Mouse (Mus musculus) gastrocnemius, adult 2 months (tissue): ENCODE results near the gene Acly. TPM values are rescaled to one million over a fixed set of nuclear protein-coding genes. Genes with fewer than 3 reads are reported as not detected.
A peak's percentile ranks its signal among the peaks of the same experiment; 100 is the strongest.

ENCODE experiments used
- DNase-seq: peaks from one replicate; pipeline ENCODE4 v3.0.0; 2022
- H3K27ac ChIP-seq: fragments of 200-600 bp; 2 replicates; pipeline ENCODE4 v1.8.1; 2022; ENCODE audit warnings: mild to moderate bottlenecking
- H3K4me3 ChIP-seq: fragments of 200-600 bp; 2 replicates; pipeline ENCODE4 v1.8.1; 2022; ENCODE audit warnings: mild to moderate bottlenecking, moderate library complexity
- CTCF ChIP-seq: fragments of 200-600 bp; IDR thresholded peaks from 2 replicates; pipeline ENCODE4 v1.8.1; 2022; ENCODE audit warnings: antibody characterized with exemption, mild to moderate bottlenecking, moderate library complexity
- intact Hi-C: fragments of 180-260 bp; cut with DNase I; formaldehyde crosslinking; loops from one replicate; pipeline ENCODE4 v1.15.1; 2025
- total RNA-seq, 2 experiments: library from RNA; stranded (reverse); gene quantifications; 2 replicates each; pipeline ENCODE4 v1.2.3; 2021

The Acly gene
- total RNA-seq, 2 experiments from 2014 or later: 10.3 to 19.0 TPM

DNA sequence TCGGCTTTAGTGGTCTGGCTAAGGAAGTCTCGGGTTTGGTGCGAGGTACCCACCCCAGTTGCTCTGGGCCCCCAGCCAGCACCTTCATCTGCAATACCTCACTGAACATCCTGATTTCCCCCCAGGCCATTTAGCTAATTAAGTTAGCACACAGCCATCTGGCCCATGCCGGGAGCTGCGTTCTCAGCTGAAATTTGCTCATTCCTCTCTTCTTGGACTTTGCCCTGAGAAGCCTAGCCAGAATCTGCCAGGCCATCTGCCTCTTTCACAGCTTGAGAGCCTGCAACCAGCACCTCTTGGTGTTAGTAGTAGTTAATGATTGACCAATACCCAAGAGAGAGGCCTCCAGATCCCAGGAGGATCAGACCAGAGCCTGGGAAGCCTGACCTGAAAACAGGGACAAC is 9.6 kb downstream of the Acly start:
- no peak overlapping the region for H3K27ac ChIP-seq
- DNase-seq: no peak
- no peak overlapping the region for H3K4me3 ChIP-seq
- intact Hi-C loops: no loop called here
- TF ChIP-seq CTCF: no peak

DNA sequence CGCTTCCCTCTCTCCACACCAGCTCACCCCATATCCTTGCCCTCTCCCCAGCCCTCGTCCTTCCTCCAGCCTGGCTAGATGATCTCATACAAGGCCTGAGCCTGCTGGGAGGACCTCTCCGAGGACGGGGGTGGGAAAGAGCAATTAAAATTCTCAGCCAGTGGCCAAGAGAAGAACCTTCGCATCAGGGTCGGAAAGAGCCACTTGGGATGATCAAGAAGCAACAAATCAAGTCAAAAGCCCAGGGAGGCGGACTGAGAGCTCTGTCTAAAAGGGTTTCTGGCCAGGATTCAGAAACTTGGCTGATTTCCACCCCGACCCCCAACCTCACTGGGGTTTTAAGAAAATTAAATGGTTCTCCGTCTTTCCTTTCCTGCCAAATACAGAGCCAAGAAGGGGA is 11.5 kb downstream of the Acly start:
- no peak for TF ChIP-seq CTCF
- DNase-seq: no peak
- intact Hi-C loops: no loop called here
- no peak overlapping the region for H3K4me3 ChIP-seq
- H3K27ac ChIP-seq: no peak overlapping the region

DNA sequence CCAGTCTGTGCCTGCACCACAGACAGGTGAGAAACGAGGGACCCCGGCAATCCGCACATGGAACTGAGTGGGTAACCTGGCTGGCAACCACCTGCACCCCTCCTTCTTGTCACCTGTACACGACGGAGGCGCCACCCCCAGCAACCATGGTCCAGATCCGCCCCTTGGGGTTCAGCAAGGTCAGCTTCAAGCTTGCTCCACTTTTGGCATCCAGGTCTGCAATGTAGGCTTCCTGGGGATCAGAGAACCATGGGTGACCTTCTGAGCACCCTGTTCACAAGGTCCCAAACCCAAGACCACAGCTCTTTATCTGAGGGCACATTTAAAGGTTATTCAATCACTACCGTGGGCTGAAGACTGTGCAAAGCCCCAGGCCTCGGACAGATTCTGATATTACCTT is 12.0 kb downstream of the Acly start:
- intact Hi-C loops: no loop called here
- Histone ChIP-seq H3K27ac (no peak overlapping the region), H3K4me3 (no peak overlapping the region)
- TF ChIP-seq CTCF: no peak
- DNase-seq: no peak

DNA sequence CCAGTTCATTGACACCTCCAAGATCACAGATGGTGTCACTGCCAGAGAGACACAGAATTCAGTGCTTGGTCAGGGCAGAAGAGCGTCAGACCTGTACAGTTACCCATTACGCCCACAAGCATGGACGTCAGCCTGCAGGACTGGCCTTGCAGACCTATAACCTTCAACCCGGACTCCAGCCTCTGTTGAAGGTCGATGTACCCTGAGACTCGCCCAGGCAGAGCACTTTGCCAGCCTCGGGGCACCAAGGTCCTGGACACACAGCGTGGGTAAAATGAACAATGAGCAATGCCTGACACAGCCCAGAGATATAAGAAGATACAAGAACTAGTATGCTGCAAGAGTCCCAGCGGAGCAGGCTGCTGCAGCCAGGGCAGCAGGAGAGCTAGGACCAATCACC is 12.7 kb downstream of the Acly start:
- TF ChIP-seq CTCF: no peak
- intact Hi-C loops: no loop called here

DNA sequence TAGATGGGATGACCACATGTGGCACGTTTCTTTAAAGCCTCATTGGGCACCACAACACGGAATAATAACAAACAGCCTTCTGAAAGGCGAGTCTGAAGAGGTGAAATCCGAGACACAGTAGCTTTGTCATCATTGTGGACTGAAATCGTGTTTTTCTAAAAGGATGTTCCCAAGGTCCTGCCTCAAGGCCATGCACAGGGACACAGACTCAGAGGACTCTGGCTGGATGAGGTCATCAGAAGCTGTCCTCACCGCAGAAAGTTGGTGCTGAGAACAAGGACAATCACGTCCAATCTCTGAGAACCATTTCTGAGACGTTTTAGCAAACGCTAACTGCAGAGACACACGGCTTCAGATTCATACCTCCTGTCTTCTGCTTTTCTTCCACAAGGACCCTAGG is 14.1 kb downstream of the Acly start:
- Histone ChIP-seq H3K27ac (no peak overlapping the region), H3K4me3 (no peak overlapping the region)
- intact Hi-C loops: no loop called here
- DNase-seq: no peak
- no peak for TF ChIP-seq CTCF

More for the DNA sequence above, 12.7 kb downstream of the Acly start:
- Histone ChIP-seq H3K4me3 (no peak overlapping the region), H3K27ac (no peak overlapping the region)
- DNase-seq: no peak

DNA sequence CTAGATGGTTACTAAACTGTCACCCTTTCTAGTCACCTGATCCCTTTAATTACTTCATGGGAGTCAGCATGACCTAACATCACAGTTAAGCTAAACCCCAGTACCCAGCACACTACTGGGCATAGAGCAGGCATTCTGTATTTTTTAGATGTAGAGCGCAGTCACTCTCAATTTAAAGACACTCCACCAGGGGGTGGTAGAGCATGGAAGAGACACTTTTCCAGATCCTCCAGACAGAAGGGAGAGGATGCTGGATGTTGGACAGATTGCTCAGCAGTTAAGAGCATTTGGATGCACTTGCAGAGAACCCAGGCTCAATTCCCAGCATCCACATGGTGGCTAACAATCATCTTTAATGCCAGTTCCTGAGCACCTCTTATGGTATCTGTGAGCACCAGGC is 15.4 kb downstream of the Acly start:
- no peak overlapping the region for H3K27ac ChIP-seq
- H3K4me3 ChIP-seq: no peak overlapping the region
- intact Hi-C loops: no loop called here
- TF ChIP-seq CTCF: peak; percentile 50
- no peak for DNase-seq

DNA sequence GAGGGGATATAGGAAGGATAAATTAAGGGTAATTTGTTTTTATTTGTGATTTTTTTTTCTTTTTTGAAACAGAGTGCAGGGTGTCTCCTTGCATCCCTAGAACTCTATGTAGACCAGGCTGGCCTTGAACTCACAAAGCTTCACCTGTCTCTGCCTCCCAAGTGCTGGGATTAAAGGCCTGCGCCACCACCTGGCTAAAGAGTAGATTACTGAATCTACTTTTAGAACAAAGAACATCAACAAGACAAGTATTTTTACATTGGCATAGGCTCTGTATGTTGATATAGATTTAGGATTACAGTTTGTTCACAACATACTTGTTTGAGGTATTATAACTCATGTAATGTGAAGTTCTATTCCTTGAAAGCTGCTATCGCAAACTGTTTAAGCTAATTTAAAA is 17.2 kb downstream of the Acly start:
- Histone ChIP-seq H3K4me3 (no peak overlapping the region), H3K27ac (no peak overlapping the region)
- TF ChIP-seq CTCF: no peak
- no peak for DNase-seq
- intact Hi-C loops: no loop called here

DNA sequence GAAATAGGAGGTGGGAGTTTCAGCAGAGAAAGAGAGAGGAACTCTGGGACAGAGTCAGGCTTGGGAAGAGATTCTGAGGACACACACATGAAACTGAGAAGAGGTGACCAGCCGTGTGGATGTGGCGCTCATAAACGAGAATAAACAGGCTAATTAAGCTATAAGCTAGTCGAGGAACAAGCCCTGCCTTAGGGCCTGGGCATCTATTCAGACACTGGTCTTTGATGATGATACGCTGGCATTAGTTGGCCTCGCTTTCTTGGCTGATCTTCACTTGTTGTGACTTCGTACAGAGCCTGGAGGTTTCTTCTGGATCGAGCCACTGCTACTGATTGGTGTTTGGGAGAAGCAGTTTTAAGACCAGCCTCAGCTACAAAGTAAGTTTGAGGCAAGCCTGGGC is 21.8 kb downstream of the Acly start:
- H3K27ac ChIP-seq: no peak overlapping the region
- DNase-seq: no peak
- no peak overlapping the region for H3K4me3 ChIP-seq
- TF ChIP-seq CTCF: no peak
- intact Hi-C loops: no loop called here

DNA sequence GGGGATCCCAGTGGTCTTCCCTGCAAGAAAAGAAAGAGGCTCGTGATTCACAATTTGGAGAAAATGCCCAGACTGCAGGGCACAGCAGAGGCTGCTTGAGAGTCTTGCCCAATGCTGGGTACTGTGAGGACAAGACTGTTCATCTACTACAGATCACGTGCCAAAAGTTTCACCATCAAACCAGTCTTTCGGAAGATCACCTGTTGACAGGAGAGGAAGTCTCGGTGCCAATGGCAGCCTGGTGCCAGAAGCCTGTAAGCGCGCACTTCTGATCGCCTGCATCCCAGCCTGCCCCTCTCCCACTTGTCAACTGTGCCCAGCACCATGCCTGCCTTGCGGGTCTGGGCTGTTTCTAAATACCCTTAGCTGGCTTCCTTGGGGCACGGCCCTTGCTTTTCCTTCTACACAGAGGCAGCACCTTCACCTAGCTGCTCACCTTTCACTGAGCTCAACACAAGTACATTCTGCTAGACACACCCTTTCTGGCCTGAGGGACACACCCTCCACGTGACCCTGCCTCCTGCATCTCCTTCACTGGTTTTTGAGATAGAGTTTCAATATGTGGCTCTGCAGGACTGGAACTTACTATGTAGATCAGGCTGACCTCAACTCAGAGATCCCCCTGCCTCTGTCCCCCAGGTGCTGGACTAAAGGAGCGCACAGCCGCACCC is 22.7 kb downstream of the Acly start:
- TF ChIP-seq CTCF: no peak

DNA sequence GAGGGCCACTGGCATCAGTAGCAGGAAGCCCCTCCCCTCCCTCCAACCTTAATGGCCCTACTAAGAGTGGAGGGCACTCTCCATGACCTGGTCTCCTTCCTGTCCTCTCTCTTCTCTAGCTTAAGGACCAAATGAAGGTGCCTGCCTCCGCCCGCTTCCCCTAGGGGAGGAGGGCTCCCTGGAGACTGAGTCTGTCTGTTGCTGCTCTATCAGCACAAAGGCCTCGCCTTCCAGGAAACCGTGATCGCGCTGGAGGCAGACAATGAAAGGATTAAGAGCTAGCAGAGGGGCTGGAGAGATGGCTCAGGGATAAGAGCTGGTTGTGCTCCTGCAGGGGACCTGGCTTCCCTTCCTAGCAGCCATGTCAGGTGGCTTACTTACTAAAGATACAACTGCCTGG is 26.5 kb downstream of the Acly start:
- no peak for DNase-seq

More for the DNA sequence above, 22.7 kb downstream of the Acly start:
- Histone ChIP-seq H3K27ac (no peak overlapping the region), H3K4me3 (no peak overlapping the region)
- intact Hi-C loops: no loop called here
- no peak for DNase-seq

DNA sequence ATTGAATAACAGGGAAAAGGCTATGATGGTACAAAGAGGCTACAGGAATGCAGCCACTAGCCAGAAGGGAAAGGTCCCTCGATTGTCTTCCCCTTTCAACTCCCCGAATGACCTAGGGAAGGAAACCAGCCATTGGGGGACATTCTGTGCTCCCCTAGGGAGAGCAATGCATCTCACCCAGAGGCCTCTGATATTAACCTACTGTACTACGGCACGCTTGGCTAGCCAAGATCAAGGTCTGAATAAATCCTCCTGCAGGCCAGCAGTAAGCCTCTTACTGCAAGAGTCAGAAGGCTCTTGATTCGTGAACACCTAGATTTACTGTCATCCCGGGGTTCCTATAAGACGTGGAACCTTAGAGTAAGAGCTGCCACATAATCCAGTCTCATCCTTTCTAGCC is 27.1 kb downstream of the Acly start:
- Histone ChIP-seq H3K27ac (no peak overlapping the region), H3K4me3 (no peak overlapping the region)
- no peak for TF ChIP-seq CTCF
- no peak for DNase-seq
- intact Hi-C loops: no loop called here

More for the DNA sequence above, 26.5 kb downstream of the Acly start:
- Histone ChIP-seq H3K4me3 (no peak overlapping the region), H3K27ac (no peak overlapping the region)
- no peak for TF ChIP-seq CTCF
- intact Hi-C loops: no loop called here

DNA sequence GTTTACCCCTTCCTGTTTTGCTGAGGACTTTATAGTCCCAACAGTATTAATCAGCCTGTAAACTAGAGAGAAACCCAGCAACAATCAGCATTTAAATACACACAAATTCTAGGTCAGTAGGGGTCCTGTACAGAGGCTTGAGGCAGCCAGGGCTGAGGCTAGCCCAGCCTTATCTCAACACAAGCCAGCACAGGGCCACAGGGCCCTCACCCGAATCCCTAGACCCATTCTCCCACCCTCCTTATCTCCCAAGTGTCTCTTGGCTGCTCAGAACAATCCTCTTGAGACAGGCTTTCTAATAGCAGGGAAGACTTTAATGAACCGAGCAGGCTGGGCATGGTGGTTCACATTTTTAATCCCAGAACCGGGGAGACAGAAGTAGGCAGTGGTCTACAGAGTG is 27.6 kb downstream of the Acly start:
- H3K4me3 ChIP-seq: no peak overlapping the region
- no peak overlapping the region for H3K27ac ChIP-seq
- intact Hi-C loops: no loop called here
- no peak for TF ChIP-seq CTCF
- DNase-seq: no peak

DNA sequence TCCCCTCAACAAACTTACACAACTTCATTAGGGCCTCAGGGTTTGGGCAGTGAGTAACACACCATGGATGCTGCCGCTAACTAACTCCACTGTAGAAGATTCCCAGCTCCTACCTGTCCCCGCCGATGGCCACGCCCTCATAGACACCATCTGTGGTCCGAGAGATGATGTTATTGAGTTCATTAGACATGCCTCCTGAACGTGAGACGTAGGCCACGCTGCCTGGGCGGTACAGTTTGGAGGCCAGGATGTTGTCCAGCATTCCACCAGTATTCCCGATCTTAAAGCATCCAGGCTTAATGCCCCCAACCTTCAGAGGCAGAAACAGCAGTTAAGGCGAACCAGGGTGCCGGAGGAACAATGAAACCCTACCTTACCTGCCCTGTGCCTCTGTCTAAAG is 34.0 kb downstream of the Acly start:
- peak overlapping the region; percentile 31; the same call in 1 of the 2 replicates for H3K27ac ChIP-seq
- TF ChIP-seq CTCF: no peak

DNA sequence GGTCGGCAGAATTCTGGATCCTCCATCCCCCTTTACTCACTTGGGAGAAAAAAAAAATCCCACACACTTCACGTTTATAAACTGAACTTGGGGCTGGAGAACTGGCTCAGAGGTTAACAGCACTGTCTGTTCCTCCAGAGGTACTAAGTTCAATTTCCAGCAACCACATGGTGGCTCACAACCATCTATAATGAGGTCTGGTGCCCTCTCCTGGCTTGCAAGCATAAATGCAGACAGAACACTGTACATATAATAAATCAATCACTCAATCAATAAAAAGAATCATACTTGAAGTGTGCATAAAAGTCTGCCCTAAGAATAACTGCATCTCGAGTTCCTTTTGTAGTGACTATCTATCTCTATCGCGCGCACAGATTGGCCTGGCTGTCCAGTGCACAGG is 36.8 kb downstream of the Acly start:
- Histone ChIP-seq H3K27ac (no peak overlapping the region), H3K4me3 (no peak overlapping the region)
- no peak for DNase-seq
- intact Hi-C loops: no loop called here
- TF ChIP-seq CTCF: peak; percentile 32; the same call in 1 of the 2 replicates

More for the DNA sequence above, 34.0 kb downstream of the Acly start:
- H3K4me3 ChIP-seq: peak overlapping the region; percentile 36
- intact Hi-C loops: no loop called here
- no peak for DNase-seq
